Mouse (Mus musculus): Measurements from ENCODE around the gene Spin1. TPM values are rescaled to one million over a fixed set of nuclear protein-coding genes. Genes with fewer than 3 reads are reported as not detected.

Gene Spin1
- polyA plus RNA-seq, 1 experiment = 21.2 TPM

DNA sequence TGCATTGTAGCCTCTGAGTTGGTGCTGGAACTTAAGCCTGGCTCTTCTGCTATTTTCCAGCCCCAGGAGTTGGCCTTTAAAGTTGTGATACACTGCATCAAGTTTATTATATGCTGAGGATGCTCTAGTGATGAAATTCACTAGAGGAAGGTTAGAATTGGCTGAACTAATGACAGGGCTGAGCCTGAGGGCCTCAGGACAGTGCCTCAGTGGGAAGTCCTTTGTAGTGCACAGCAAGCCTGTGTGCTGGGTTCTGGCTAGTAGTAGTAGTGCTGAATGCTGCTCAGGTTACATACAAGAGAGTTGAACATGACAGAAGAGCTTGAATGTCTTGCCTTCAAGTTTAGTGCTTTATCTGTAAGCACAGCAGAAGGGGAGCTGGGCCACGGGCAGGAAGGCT, 21.3 kb downstream of the Spin1 start:
- Histone ChIP-seq H3ac (ENCODE audit: control insufficient read depth, insufficient read length, low read depth) (no peak overlapping the region), H3K36me3 (ENCODE audit: control insufficient read depth, insufficient read depth) (peaks cover 15% of the 10 kb centered on the region), H3K79me2 (ENCODE audit: control insufficient read depth, insufficient read depth) (peaks cover 100% of the 10 kb centered on the region), H3K79me3 (ENCODE audit: low read depth) (peaks cover 98% of the 10 kb centered on the region), H3K27me3 (ENCODE audit: control insufficient read depth, insufficient read depth, insufficient read length) (no peaks in the 10 kb centered on the region), H3K4me3 (ENCODE audit: insufficient read depth, poor library complexity, severe bottlenecking) (no peak overlapping the region)
- TF ChIP-seq CEBPB (IDR thresholded peaks at IDR 0.05; ENCODE audit: low read depth) (no peak), MAX (IDR thresholded peaks at IDR 0.05) (no peak), MYOD1 (IDR thresholded peaks at IDR 0.05; ENCODE audit: control insufficient read depth, insufficient read length, low read depth) (no peak), CTCF (IDR thresholded peaks at IDR 0.05; ENCODE audit: control insufficient read depth, insufficient read depth, insufficient read length) (no peak), MYOG (IDR thresholded peaks at IDR 0.05; ENCODE audit: control insufficient read depth, extremely low read depth, insufficient read length) (no peak), FOSL1 (IDR thresholded peaks at IDR 0.05; ENCODE audit: insufficient read depth, low read length, poor library complexity, severe bottlenecking) (no peak), USF1 (IDR thresholded peaks at IDR 0.05; ENCODE audit: low read depth) (no peak)

GRCm38 (mm10) chr13:51122771-51123170, 22.1 kb downstream of the Spin1 start:
- Histone ChIP-seq H3K79me3 (ENCODE audit: low read depth) (peaks cover 93% of the 10 kb centered on the region), H3K36me3 (ENCODE audit: control insufficient read depth, insufficient read depth) (peaks cover 15% of the 10 kb centered on the region), H3K4me3 (ENCODE audit: insufficient read depth, poor library complexity, severe bottlenecking) (no peak overlapping the region), H3K79me2 (ENCODE audit: control insufficient read depth, insufficient read depth) (peaks cover 100% of the 10 kb centered on the region), H3ac (ENCODE audit: control insufficient read depth, insufficient read length, low read depth) (no peak overlapping the region), H3K27me3 (ENCODE audit: control insufficient read depth, insufficient read depth, insufficient read length) (no peaks in the 10 kb centered on the region)
- TF ChIP-seq USF1 (IDR thresholded peaks at IDR 0.05; ENCODE audit: low read depth) (no peak), MAX (IDR thresholded peaks at IDR 0.05) (no peak), FOSL1 (IDR thresholded peaks at IDR 0.05; ENCODE audit: insufficient read depth, low read length, poor library complexity, severe bottlenecking) (no peak), MYOD1 (IDR thresholded peaks at IDR 0.05; ENCODE audit: control insufficient read depth, insufficient read length, low read depth) (no peak), CTCF (IDR thresholded peaks at IDR 0.05; ENCODE audit: control insufficient read depth, insufficient read depth, insufficient read length) (no peak), MYOG (IDR thresholded peaks at IDR 0.05; ENCODE audit: control insufficient read depth, extremely low read depth, insufficient read length) (no peak), CEBPB (IDR thresholded peaks at IDR 0.05; ENCODE audit: low read depth) (no peak)

GRCm38 (mm10) chr13:51125357-51125756, 24.7 kb downstream of the Spin1 start:
- Histone ChIP-seq H3K79me2 (ENCODE audit: control insufficient read depth, insufficient read depth) (peaks cover 93% of the 10 kb centered on the region), H3K27me3 (ENCODE audit: control insufficient read depth, insufficient read depth, insufficient read length) (no peaks in the 10 kb centered on the region), H3K4me3 (ENCODE audit: insufficient read depth, poor library complexity, severe bottlenecking) (no peak overlapping the region), H3ac (ENCODE audit: control insufficient read depth, insufficient read length, low read depth) (no peak overlapping the region), H3K79me3 (ENCODE audit: low read depth) (peaks cover 77% of the 10 kb centered on the region), H3K36me3 (ENCODE audit: control insufficient read depth, insufficient read depth) (peaks cover 38% of the 10 kb centered on the region)
- TF ChIP-seq MYOG (IDR thresholded peaks at IDR 0.05; ENCODE audit: control insufficient read depth, extremely low read depth, insufficient read length) = no peak
- TF ChIP-seq MAX (IDR thresholded peaks at IDR 0.05) = no peak
- TF ChIP-seq MYOD1 (IDR thresholded peaks at IDR 0.05; ENCODE audit: control insufficient read depth, insufficient read length, low read depth) = no peak
- no peak for TF ChIP-seq USF1 (IDR thresholded peaks at IDR 0.05; ENCODE audit: low read depth)
- TF ChIP-seq CEBPB (IDR thresholded peaks at IDR 0.05; ENCODE audit: low read depth) = no peak
- no peak for TF ChIP-seq FOSL1 (IDR thresholded peaks at IDR 0.05; ENCODE audit: insufficient read depth, low read length, poor library complexity, severe bottlenecking)
- no peak for TF ChIP-seq CTCF (IDR thresholded peaks at IDR 0.05; ENCODE audit: control insufficient read depth, insufficient read depth, insufficient read length)

GRCm38 (mm10) chr13:51127906-51128305, 27.2 kb downstream of the Spin1 start:
- Histone ChIP-seq H3ac (ENCODE audit: control insufficient read depth, insufficient read length, low read depth) (no peak overlapping the region), H3K79me3 (ENCODE audit: low read depth) (peaks cover 61% of the 10 kb centered on the region), H3K4me3 (ENCODE audit: insufficient read depth, poor library complexity, severe bottlenecking) (no peak overlapping the region), H3K79me2 (ENCODE audit: control insufficient read depth, insufficient read depth) (peaks cover 76% of the 10 kb centered on the region), H3K27me3 (ENCODE audit: control insufficient read depth, insufficient read depth, insufficient read length) (no peaks in the 10 kb centered on the region), H3K36me3 (ENCODE audit: control insufficient read depth, insufficient read depth) (peaks cover 51% of the 10 kb centered on the region)
- TF ChIP-seq MYOD1 (IDR thresholded peaks at IDR 0.05; ENCODE audit: control insufficient read depth, insufficient read length, low read depth) = no peak
- no peak for TF ChIP-seq MAX (IDR thresholded peaks at IDR 0.05)
- TF ChIP-seq CEBPB (IDR thresholded peaks at IDR 0.05; ENCODE audit: low read depth) = no peak
- TF ChIP-seq CTCF (IDR thresholded peaks at IDR 0.05; ENCODE audit: control insufficient read depth, insufficient read depth, insufficient read length) = no peak
- TF ChIP-seq MYOG (IDR thresholded peaks at IDR 0.05; ENCODE audit: control insufficient read depth, extremely low read depth, insufficient read length) = no peak
- no peak for TF ChIP-seq FOSL1 (IDR thresholded peaks at IDR 0.05; ENCODE audit: insufficient read depth, low read length, poor library complexity, severe bottlenecking)
- TF ChIP-seq USF1 (IDR thresholded peaks at IDR 0.05; ENCODE audit: low read depth) = no peak

DNA sequence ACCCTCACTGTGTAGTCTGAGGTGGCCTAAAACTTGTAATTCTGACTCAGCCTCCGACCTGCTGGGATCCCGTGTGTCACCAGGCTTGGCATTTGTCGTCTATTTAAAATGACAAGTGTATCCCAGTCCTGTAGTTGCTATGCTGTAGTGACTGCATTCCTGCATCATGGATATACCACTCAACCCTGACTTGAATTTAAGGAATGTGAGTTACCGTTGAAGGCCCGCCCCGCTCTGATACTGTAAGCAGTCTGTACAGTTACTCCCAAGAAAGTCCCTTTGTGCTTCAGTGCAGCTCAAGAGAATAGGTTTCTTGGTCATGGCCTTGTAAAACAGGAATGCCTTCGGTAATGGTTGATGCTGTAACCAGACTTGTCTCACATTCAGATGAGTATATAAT, 27.7 kb downstream of the Spin1 start:
- TF ChIP-seq MYOD1 (IDR thresholded peaks at IDR 0.05; ENCODE audit: control insufficient read depth, insufficient read length, low read depth) (no peak), CEBPB (IDR thresholded peaks at IDR 0.05; ENCODE audit: low read depth) (no peak), CTCF (IDR thresholded peaks at IDR 0.05; ENCODE audit: control insufficient read depth, insufficient read depth, insufficient read length) (no peak), MAX (IDR thresholded peaks at IDR 0.05) (no peak), MYOG (IDR thresholded peaks at IDR 0.05; ENCODE audit: control insufficient read depth, extremely low read depth, insufficient read length) (no peak)
- Histone ChIP-seq H3K4me3 (ENCODE audit: insufficient read depth, poor library complexity, severe bottlenecking) (no peak overlapping the region), H3ac (ENCODE audit: control insufficient read depth, insufficient read length, low read depth) (no peak overlapping the region), H3K27me3 (ENCODE audit: control insufficient read depth, insufficient read depth, insufficient read length) (no peaks in the 10 kb centered on the region), H3K79me3 (ENCODE audit: low read depth) (peaks cover 57% of the 10 kb centered on the region), H3K36me3 (ENCODE audit: control insufficient read depth, insufficient read depth) (peaks cover 47% of the 10 kb centered on the region), H3K79me2 (ENCODE audit: control insufficient read depth, insufficient read depth) (peaks cover 71% of the 10 kb centered on the region)

GRCm38 (mm10) chr13:51131179-51131578, 30.5 kb downstream of the Spin1 start:
- no peaks in the 10 kb centered on the region for H3K27me3 ChIP-seq (ENCODE audit: control insufficient read depth, insufficient read depth, insufficient read length)
- H3K79me3 ChIP-seq (ENCODE audit: low read depth) = peaks cover 30% of the 10 kb centered on the region
- peaks cover 46% of the 10 kb centered on the region for H3K36me3 ChIP-seq (ENCODE audit: control insufficient read depth, insufficient read depth)
- H3ac ChIP-seq (ENCODE audit: control insufficient read depth, insufficient read length, low read depth) = no peak overlapping the region
- no peak overlapping the region for H3K4me3 ChIP-seq (ENCODE audit: insufficient read depth, poor library complexity, severe bottlenecking)
- no peak for TF ChIP-seq MAX (IDR thresholded peaks at IDR 0.05)
- no peak for TF ChIP-seq CEBPB (IDR thresholded peaks at IDR 0.05; ENCODE audit: low read depth)
- no peak for TF ChIP-seq USF1 (IDR thresholded peaks at IDR 0.05; ENCODE audit: low read depth)
- no peak for TF ChIP-seq MYOG (IDR thresholded peaks at IDR 0.05; ENCODE audit: control insufficient read depth, extremely low read depth, insufficient read length)
- no peak for TF ChIP-seq FOSL1 (IDR thresholded peaks at IDR 0.05; ENCODE audit: insufficient read depth, low read length, poor library complexity, severe bottlenecking)
- TF ChIP-seq CTCF (IDR thresholded peaks at IDR 0.05; ENCODE audit: control insufficient read depth, insufficient read depth, insufficient read length) = no peak
- TF ChIP-seq MYOD1 (IDR thresholded peaks at IDR 0.05; ENCODE audit: control insufficient read depth, insufficient read length, low read depth) = no peak
- peaks cover 44% of the 10 kb centered on the region for H3K79me2 ChIP-seq (ENCODE audit: control insufficient read depth, insufficient read depth)
